Mouse (Mus musculus) layer of hippocampus, postnatal 36 days (tissue): ENCODE measurements around the gene Lgals3. TPM values are rescaled to one million over a fixed set of nuclear protein-coding genes. Genes with fewer than 3 reads are reported as not detected.
A peak's percentile ranks its signal among the peaks of the same experiment; 100 is the strongest.

Experiments used
- DNase-seq, 2 experiments: peaks; one replicate each; pipeline ENCODE4 v3.0.0; 2022
- total RNA-seq, 2 experiments: library from RNA; stranded (reverse); gene quantifications; 2 replicates each; pipeline ENCODE4 v1.2.3; 2021

The Lgals3 gene
- total RNA-seq, 2 experiments from 2014 or later, result 0.62 to 1.4 TPM

DNA sequence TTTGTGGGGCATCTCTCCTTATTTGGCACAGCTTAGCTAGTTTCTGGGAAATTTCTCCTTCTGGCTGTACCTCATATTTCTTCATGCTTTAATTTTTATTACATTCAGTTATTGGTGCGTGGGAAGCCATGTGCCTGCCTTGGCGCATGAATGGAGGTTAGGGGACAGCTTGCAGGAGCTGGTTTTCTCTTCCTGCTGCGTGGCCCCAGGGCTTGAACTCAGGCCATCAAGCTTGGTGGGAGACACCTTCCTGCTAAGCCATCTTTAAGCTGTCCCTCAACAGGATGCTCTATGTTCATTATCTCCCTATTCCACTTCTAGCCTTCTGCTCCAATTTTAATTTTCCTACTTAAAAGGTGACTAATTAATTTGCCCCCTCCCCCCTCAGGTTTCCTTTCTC lies 3.2 kb downstream of the Lgals3 start:
- DNase-seq, result no peak

DNA sequence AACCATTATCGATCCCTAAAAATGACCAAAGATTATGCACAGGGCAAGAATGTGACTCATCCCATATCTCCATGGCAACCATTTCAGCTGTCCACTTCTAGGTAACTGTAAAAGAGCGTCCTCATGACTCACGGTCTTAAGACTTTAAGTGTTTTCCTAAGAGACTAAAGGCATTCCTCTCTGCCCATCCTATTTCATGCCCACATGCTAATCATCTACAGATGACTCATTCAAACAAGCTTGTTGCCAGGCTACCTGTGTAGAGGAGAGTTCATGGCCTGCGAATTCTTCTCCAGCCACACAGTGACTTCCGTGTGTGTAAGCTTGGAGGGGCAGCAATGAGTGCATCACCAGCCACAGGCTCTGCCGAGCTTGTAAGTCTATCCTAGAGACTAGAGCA lies 4.1 kb downstream of the Lgals3 start:
- no peak for DNase-seq

DNA sequence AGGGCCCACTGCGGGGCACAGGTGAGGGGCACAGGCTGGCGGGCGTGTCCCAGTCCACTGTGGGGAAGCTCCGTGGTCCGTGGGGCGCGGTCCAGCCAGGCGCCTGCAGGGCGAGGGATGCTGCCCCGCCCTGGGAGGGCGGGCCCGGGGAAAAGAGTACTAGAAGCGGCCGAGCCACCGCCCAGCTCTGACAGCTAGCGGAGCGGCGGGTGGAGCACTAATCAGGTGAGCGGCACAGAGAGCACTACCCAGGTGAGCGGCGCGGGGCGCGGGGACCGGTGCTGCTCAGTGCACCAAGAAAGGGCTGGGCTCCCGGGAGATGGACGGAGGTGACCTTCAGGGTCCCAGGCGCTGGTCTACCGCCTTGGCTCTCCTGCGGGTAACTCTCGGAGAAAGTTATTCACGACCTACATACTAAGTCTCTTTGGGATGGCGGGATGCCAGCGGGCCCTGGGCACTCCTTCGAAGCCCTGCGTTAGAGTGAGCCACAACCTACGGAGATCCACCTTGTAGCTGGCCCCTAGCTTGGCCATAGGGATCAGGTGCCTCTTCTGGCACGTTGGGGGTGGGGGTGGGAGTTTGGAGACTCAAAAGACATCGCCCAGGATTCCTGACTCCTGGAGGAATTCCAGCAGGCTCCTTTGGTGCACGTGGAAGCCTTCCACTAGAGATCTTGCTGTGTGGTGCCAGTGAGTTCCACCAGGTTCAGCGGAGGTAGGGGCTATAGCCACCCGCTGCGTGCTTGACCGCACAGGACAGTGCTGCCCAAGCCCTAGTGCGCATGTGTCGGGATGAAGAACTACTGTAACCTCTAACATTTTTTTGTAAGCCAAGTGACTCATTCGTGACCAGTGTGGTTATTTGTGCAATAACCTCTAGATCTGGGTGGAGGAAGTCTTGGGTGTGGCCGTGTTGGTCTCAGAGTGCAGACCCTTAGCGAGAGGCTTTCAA lies 6.5 kb downstream of the Lgals3 start:
- DNase-seq, result no peak

GRCm38 (mm10) chr14:47376526-47376925 lies 9.0 kb downstream of the Lgals3 start:
- no peak for DNase-seq

GRCm38 (mm10) chr14:47378336-47378735 lies 10.8 kb downstream of the Lgals3 start:
- no peak for DNase-seq

DNA sequence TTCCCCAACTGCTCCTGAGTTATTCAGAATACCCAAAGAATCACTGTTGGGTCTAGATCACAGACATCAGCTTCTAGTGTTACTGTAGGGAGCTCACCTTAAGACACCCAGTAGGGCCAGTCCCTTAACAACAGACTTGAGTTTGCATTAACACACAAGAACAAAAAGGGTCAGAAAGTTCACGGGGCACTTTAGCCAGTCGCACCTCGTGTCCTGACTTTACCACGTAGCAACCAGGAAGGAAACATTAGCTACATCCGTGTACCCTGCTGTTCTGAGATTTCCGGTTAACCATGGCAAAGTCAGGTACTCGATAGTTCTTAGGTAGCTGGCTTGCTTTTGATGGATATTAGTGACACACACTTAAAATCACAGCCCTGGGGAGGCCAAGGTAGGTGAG lies 16.4 kb downstream of the Lgals3 start:
- no peak for DNase-seq

DNA sequence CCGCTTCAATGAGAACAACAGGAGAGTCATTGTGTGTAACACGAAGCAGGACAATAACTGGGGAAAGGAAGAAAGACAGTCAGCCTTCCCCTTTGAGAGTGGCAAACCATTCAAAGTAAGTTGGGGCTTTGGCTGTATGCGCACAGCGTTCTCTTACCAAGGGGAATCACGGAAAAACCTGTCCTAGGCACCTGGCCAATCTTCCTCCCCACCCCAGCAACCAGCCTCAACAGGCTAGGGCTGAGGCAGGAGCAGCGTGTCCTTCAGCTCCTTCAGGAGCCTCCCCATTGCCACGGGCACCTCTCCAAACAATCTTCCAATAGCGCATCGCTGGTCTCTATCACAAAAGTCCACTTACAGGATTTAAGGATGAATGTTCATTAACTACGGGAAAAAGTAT lies 17.1 kb downstream of the Lgals3 start:
- no peak for DNase-seq

DNA sequence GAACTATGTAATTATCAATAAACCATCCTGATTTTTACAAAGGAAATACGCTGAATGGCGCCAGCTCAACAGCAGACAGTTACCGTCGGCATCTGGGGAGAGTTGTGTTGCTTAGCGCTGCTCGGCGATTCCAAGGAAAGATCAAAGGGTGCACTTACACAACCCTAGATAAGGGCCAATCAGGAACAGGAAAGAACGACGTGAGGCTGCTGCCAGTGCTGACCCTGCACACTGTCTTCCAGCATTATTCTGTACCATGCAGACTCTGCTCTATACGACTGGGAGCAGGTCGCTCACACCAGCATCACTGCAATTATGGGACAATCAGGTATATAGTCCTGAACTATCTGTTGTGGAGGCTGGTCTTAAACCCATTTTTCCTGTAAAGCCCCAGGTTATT lies 18.6 kb downstream of the Lgals3 start:
- no peak for DNase-seq

DNA sequence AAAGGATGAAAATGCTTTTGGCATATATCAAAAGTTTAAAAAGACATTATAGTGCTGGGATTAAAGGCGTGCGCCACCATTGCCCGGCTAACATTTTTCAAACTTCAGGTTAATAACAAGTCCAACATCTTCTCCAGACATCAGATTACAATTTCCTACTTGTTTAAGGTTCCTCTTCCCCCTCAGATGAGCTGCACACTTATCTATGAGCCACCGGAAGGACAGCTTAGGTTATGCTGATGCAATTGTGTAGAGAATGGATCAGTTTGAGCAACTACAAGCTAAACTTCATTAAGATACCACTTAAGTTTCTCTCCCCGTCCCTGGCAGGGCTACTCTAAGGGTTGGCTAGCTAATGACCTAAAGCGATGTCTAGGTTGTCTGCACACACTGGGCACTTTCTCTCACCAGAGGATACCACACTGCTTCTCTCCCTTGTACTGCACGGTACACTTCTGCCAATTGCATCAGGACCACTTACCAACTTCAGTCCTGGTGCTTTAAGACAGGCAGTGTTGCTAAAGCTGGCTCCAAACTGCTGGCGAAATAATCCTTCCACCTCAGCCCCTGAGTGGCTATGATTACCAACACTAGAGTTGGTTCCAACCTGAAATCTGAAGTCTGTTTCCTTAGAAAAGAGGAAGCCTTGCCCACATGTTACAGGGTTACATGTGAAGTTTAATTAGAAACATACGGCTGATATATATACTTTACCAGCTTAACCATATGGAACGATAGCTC lies 26.0 kb downstream of the Lgals3 start:
- DNase-seq, result no peak

DNA sequence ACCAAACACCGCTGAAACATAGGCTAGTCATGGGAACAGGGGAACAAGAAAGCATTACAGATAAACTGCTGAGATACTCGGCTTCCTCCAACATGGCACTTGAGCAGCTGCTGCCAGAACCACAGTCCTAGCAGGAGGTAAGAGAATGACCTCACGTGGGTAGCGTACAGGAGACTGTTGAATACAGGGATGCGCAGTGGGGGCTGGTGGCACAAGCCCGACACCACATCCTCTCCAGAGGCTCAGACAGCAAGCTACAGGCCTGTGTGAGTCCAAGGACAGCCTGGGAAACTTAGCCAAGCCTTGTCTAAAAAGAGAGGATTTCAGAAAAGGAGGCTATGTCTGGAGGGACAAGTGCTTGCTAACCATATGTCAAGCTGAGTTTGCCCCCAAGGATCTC lies 27.5 kb downstream of the Lgals3 start:
- no peak for DNase-seq

- no peak for DNase-seq
Observed at GRCm38 (mm10) chr14:47395462-47396026, 28.0 kb downstream of the Lgals3 start.

GRCm38 (mm10) chr14:47396165-47396652 lies 28.7 kb downstream of the Lgals3 start:
- DNase-seq, result no peak

- no peak for DNase-seq
Observed at GRCm38 (mm10) chr14:47402735-47403134, 35.2 kb downstream of the Lgals3 start.

DNA sequence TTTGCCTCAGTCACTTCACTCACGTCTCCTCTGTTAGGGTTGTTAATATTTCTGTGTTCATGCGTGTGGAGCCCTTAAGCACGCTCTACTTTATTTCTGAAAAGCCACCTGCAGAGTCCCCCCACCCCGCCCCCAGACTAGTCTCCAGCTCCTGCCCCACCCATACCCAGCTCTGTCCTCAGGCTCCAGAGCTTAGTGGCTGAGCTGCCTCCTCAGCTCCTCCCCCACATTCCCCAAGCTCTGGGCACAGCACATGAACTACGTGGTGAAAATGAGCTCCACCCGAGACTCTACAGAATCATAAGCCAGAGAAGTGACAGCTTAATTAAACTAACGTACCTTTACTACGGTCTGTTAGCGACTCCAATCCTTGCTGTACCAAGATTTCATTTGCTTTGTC lies 38.4 kb downstream of the Lgals3 start:
- DNase-seq, result no peak

- no peak for DNase-seq
Observed at GRCm38 (mm10) chr14:47417346-47417745, 49.8 kb downstream of the Lgals3 start.

DNA sequence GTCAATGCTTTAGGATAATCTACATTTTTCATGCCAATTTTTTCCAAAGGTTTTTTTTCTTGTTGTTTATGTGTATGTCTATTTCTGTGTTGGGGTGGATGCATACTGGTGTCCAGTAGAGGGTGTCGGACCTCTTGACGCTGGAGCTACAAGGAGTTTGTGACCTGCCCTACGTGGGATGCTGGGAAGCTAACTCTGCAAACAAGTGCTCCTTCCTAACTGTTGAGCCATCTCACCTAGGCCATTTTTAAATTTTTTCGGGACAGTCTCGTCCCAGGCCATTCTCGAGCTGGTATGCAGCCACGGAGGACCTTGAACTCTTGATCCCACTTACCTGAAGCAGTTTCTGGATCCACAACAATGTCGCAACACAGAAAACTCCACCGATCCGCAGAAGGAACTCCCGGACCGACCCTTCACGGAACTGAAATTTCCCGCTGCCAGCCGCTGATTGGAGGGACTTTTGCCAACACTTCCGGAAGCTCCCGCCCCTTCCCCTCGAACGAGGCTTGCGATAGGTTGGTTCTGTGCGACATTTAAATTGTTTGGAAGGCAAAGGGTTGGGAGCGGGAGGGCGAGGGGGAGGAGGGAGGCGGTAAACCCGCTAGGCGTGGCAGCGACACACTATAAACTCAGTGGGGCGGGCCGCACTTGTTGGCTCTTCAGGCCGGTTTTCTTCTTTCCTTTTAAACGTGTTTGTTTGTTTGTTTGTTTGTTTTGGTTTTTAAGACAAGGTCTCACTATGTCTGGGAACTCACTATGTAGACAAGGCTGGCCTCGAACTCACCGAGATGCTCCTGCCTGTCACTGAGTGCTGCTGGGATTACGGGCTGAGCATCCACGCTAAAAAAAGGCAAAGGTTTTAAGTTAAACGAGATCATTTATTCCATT lies 50.5 kb downstream of the Lgals3 start, which contains the start of gene Dlgap5:
Gene Dlgap5, minus strand, starts transcription at position 633 of the 891 bp plus-strand sequence.
- DNase-seq, result peak; percentile 86 to 88

DNA sequence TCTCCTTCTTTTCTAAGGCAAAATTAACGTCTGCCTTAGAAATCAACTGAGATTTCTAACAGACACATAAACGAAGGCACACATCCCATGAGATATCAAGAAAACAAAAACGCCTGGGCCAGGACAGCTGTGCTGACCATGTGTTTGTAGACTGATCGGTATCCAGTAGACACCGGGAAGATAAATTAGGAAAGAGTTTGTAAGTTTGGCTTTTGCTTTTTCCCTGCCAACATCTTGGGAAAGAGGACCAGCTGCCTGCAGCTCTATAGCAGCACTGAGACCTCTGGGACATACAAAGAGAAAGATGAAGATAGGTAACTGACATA lies 51.1 kb downstream of the Lgals3 start:
- no peak for DNase-seq

GRCm38 (mm10) chr14:47419034-47419625 lies 51.6 kb downstream of the Lgals3 start:
- no peak for DNase-seq

DNA sequence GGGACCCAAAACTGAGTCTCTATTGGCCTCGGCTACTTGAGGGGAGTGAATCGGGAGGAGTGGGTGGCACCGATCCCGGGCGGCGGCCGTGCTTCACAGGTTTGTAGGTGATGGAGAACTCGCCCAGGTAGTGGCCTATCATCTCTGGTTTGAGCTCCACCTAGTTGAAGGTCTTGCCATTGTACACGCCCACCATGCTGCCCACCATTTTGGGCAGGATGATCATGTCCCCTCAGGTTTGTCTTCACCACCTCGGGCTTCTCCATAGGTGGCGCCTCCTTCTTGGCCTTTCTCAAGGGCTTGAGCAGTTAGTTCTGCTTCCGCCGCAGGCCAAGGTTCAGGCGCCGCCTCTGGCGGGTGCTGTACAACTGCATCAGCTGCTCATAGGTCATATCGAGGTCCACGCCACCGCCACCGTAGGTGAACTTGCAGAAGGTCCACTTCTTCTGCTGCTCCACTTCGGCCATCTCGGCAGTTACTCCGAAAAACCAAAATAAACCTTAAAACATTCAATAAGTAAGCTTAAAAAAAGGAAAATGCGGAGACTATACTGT lies 52.2 kb downstream of the Lgals3 start:
- no peak for DNase-seq

GRCm38 (mm10) chr14:47421606-47422005 lies 54.1 kb downstream of the Lgals3 start:
- no peak for DNase-seq

DNA sequence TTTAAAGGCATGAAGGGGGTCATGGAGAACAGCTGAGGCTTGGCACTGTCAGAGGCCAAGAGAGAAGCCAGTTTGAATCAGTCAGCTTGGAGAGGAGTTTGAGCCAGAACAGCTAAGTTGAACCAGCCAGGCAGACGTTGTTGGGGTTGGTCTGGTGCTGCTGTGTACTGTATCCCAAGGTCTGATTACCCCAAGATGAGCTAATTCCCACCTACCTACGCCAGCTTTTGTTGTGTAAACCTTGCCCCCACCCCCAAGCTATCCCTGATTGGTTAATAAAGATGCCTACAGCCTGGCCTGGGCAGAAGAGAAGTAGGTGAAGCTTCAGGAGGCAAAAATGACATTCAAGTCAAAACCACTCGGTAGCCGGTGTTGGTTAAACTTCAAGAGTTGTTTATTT lies 54.9 kb downstream of the Lgals3 start:
- no peak for DNase-seq
